Mouse (Mus musculus) limb, embryonic 14.5 days (tissue): ENCODE measurements around the gene Krt31. TPM values are rescaled to one million over a fixed set of nuclear protein-coding genes. Genes with fewer than 3 reads are reported as not detected.

ENCODE experiments used
- ATAC-seq: fragments of 200-750 bp; cut with Nextera tagmentation; 2 replicates; pipeline ENCODE4 v1.8.0; 2017; ENCODE audit warnings: low read depth, moderate number of reproducible peaks, moderate TSS enrichment; ENCODE audit not compliant: low FRiP score
- DNase-seq: peaks from one replicate; pipeline ENCODE4 v3.0.0-alpha.2; 2015; ENCODE audit warnings: low spot score
- H3K27ac ChIP-seq: fragments of 300-500 bp; sonication (generic); replicated peaks from 2 replicates; pipeline ENCODE4 v1.5.1; 2014; ENCODE audit warnings: low read depth, mild to moderate bottlenecking, low read length, moderate library complexity, mixed read lengths
- H3K27me3 ChIP-seq: fragments of 300-500 bp; sonication (generic); 2 replicates; pipeline ENCODE4 v1.6.1; 2014; ENCODE audit warnings: low read length, mixed read lengths; ENCODE audit not compliant: control insufficient read depth, insufficient read depth
- H3K36me3 ChIP-seq: fragments of 300-500 bp; sonication (generic); 2 replicates; pipeline ENCODE4 v1.6.1; 2014; ENCODE audit warnings: mild to moderate bottlenecking, low read length, moderate library complexity, mixed read lengths; ENCODE audit not compliant: control insufficient read depth, insufficient read depth
- H3K4me1 ChIP-seq: fragments of 300-500 bp; sonication (generic); 2 replicates; pipeline ENCODE4 v1.6.1; 2014; ENCODE audit warnings: antibody characterized with exemption, low read length, mixed read lengths; ENCODE audit not compliant: control insufficient read depth, insufficient read depth
- H3K4me2 ChIP-seq: fragments of 300-500 bp; sonication (generic); replicated peaks from 2 replicates; pipeline ENCODE4 v1.6.1; 2014; ENCODE audit warnings: low read depth, mild to moderate bottlenecking, low read length, moderate library complexity; ENCODE audit not compliant: severe bottlenecking
- H3K4me3 ChIP-seq: fragments of 300-500 bp; sonication (generic); replicated peaks from 2 replicates; pipeline ENCODE4 v1.5.1; 2014; ENCODE audit warnings: low read length
- H3K9ac ChIP-seq: fragments of 300-500 bp; sonication (generic); 2 replicates; pipeline ENCODE4 v1.6.1; 2014; ENCODE audit warnings: mild to moderate bottlenecking, low read depth, low read length, moderate library complexity; ENCODE audit not compliant: severe bottlenecking
- H3K9me3 ChIP-seq: fragments of 300-500 bp; sonication (generic); 2 replicates; pipeline ENCODE4 v1.6.1; 2016; ENCODE audit warnings: low read length; ENCODE audit not compliant: control insufficient read depth
- POLR2A ChIP-seq: fragments of 200-500 bp; IDR thresholded peaks from 2 replicates; pipeline ENCODE4 v1.8.0; 2012; ENCODE audit warnings: inconsistent platforms, mild to moderate bottlenecking, moderate library complexity, borderline replicate concordance; ENCODE audit not compliant: insufficient read depth, insufficient read length; ENCODE audit errors: extremely low read depth
- WGBS: fragments of 180-500 bp; shearing (Covaris S2); extraction: QIAGEN DNeasy Blood & Tissue Kit; methylation state at CpG from one replicate; pipeline ENCODE4 v1.1.7; 2014; 5-methylcytosine and 5-hydroxymethylcytosine counted together
- polyA plus RNA-seq, 2 experiments: library from polyadenylated mRNA; depleted of rRNA in 1 of 2; stranded (reverse) in 1 of 2; unstranded in 1 of 2; fragments of >200 nt; fragmentation: Nextera tagmentation in 1 of 2; extraction: Ambion mirVana in 1 of 2; gene quantifications; 2 replicates each; pipeline versions ENCODE4 v1.2.1 to v1.2.3; 2012 to 2014

Krt31 gene
- polyA plus RNA-seq, 2 experiments: 0.13 to 0.26 TPM

DNA sequence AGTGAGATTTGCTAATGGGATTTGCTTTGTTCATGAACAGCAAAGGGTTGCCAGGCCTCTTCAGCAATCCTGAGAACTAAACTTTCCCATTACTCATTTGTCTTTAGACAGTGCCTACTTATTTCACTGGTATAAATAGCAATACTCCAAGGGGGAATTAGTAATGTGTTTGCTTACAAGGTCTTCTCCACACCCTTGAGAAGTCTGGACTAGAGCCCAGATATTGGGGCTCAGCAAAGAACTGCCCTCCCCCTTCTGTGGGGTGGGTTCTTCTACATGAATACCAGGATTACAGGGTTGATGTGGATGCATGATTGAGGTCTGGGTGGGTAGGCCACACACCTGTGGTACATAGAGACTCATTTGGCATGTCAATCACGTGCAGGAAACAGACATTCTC, 23.5 kb upstream of the Krt31 start:
- ATAC-seq (no peak), DNase-seq (no peak)
- Histone ChIP-seq H3K4me1 (no peaks in the 10 kb centered on the region), H3K9me3 (no peaks in the 10 kb centered on the region), H3K27me3 (no peaks in the 10 kb centered on the region), H3K4me3 (no peak overlapping the region), H3K36me3 (no peaks in the 10 kb centered on the region), H3K9ac (no peak overlapping the region), H3K4me2 (no peak overlapping the region), H3K27ac (no peak overlapping the region)
- no peak for TF ChIP-seq POLR2A
- 46% methylated on average over 1 of the region's 1 CpGs for WGBS

DNA sequence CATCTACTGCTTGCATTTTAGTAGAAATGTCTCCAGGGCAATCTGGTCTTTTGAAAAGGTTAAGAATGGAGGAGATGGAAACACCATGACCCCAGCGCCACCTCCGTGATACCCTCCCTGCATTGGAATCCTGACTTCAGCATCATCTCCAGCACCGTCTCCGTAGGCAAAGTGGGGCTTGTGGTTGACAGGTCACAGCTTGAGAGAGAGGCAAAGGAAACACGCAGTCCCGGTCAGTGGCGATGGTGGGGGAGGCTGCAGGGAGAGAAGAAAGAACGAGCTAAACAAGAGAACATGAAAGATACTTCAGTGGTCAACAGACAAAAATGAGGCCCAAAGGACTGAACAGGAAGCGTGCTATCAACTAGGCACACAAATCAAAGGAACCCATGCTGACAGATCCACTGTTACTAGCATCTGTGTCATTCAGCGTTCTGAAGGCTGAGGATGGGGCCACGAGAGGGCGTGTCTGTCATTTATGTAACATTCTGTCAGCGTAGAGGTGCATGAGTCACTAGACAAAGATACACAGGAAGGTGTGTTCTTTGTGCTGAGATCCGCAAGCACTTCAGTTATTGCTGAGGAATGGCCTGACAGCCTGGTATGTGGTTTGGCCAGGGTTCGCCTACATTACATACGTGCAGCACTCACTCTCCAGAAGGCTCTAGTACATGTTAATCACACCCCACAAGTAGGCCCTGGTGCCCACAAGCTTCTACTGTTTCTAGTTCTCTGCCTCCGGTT, 17.1 kb upstream of the Krt31 start:
- Histone ChIP-seq H3K4me3 (no peak overlapping the region), H3K9me3 (no peaks in the 10 kb centered on the region), H3K4me1 (no peaks in the 10 kb centered on the region), H3K4me2 (no peak overlapping the region), H3K36me3 (no peaks in the 10 kb centered on the region), H3K27me3 (no peaks in the 10 kb centered on the region), H3K27ac (no peak overlapping the region), H3K9ac (no peak overlapping the region)
- no peak for ATAC-seq
- no peak for DNase-seq
- 71% methylated on average over 17 of the region's 17 CpGs for WGBS
- TF ChIP-seq POLR2A: no peak

DNA sequence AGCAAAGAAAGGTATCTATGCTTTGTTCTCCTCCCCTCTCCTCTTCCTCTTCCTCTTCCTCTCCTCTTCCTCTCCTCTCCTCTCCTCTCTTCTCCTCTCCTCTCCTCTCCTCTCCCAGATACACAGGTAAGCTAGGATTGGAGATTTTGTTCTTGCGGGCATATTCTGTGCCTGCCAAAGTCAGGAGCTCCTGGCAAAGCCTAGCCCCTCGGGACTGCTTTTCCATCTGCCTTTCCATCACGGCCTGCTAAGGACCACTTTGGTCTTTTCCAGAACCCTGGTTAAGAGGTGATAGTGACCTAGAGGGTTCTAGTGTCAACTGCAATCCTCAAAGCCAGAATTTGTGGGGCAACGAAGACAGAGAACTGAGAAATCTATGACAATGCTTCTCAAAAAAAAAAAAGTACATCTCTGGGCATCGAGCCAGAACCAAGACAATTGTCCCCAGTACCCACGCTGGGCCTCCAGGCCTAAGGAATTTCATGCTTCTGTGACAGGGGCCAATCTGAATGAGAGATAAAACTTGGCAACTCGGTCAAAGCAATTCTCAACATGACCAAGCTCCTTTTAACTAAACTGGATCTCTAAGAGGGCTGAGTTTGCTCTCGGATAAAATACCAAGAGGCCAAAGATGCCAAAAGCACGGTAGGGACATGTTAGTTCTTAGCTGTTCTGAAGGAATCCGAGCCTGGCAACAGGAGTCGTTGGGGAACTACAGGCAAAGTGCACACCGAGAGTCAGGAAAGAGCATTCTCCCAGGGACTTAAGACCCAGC, 16.1 kb upstream of the Krt31 start:
- H3K9ac ChIP-seq: no peak overlapping the region
- H3K27me3 ChIP-seq: no peaks in the 10 kb centered on the region
- DNase-seq (no peak), ATAC-seq (no peak)
- no peaks in the 10 kb centered on the region for H3K36me3 ChIP-seq
- no peaks in the 10 kb centered on the region for H3K9me3 ChIP-seq
- WGBS: 78% methylated on average over 12 of the region's 12 CpGs
- H3K4me3 ChIP-seq: no peak overlapping the region
- no peaks in the 10 kb centered on the region for H3K4me1 ChIP-seq
- H3K4me2 ChIP-seq: no peak overlapping the region
- no peak overlapping the region for H3K27ac ChIP-seq
- no peak for TF ChIP-seq POLR2A

DNA sequence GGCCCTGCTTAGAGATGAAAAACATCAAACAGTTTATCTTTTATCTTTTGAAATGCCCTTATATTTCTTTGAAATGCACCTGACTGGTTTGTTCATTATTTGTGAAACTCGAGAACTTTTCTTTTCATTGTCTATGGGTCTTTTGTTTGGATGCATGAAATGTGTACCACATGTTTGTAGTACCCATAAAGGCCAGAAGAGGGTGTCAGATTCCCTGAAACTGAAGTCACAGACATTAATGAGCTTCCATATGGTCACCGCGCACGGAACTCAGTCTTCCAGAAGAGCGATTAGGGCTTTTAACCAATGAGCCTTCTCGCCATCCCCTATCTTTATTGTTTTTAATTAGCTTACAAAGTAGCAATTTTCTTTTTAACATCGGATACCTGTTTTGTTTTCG, 8.5 kb upstream of the Krt31 start:
- no peak for TF ChIP-seq POLR2A
- ATAC-seq: no peak
- no peak overlapping the region for H3K4me3 ChIP-seq
- DNase-seq: no peak
- no peak overlapping the region for H3K27ac ChIP-seq
- no peak overlapping the region for H3K4me2 ChIP-seq
- no peaks in the 10 kb centered on the region for H3K9me3 ChIP-seq
- 77% methylated on average over 8 of the region's 8 CpGs for WGBS
- no peaks in the 10 kb centered on the region for H3K4me1 ChIP-seq
- H3K27me3 ChIP-seq: no peaks in the 10 kb centered on the region
- no peaks in the 10 kb centered on the region for H3K36me3 ChIP-seq
- H3K9ac ChIP-seq: no peak overlapping the region

DNA sequence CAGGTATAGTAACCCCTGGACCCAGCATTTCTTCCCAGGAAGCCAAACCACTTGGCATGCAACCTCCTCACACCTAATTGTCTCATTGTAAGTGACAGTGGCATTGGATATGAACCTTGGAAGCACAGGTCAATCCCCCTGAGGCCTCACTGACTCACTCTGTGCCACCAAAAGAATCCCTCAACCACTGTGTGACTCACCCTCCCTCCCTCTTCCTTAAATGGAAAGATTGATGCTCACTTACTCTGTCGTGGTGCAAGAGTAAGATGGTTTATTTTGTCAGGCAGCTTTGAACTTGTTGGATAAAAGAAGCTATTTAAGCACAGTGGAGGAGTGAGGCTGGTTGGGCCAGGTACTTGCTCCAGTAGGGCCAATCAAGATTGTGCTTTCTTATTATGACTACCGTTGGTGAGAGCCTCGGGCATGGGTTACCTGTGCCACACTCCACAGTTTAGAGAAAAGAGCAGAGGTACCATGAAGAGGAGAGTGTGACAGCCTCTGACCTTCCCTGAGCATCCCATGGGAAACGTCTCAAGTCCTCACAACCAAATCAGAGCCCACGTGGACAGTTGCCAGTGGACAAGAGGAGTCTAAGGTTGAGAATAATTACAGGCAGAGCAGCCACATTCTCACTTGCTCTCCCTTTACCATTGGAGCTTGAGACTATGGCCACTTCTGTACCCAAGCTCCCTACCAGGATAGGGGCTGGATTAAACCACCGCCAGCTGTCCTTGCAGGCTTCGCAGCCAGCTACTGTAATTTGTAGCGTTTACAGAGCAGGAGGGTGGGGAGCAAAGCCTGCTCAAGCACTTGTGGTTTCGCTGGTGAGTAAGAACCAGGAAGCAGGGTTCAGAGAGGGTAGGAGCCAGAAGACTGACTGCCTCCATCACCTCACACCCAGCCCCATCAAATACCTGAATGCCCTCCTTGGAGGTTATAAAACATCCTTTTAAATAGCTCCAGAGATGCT, 5.6 kb upstream of the Krt31 start:
- no peaks in the 10 kb centered on the region for H3K9me3 ChIP-seq
- 66% methylated on average over 9 of the region's 9 CpGs for WGBS
- DNase-seq: no peak
- TF ChIP-seq POLR2A: no peak
- H3K27ac ChIP-seq: no peak overlapping the region
- no peaks in the 10 kb centered on the region for H3K27me3 ChIP-seq
- ATAC-seq: no peak
- H3K36me3 ChIP-seq: no peaks in the 10 kb centered on the region
- no peak overlapping the region for H3K4me3 ChIP-seq
- no peak overlapping the region for H3K4me2 ChIP-seq
- H3K4me1 ChIP-seq: no peaks in the 10 kb centered on the region
- H3K9ac ChIP-seq: no peak overlapping the region
